Mouse (Mus musculus): ENCODE measurements around the gene Gm14525. TPM values are rescaled to one million over a fixed set of nuclear protein-coding genes. Genes with fewer than 3 reads are reported as not detected.
"Not testable (repeated sequence)": the region's sequence is repeated elsewhere in the genome, so short reads cannot be mapped to it uniquely, and the experiment has no call there.

Gene Gm14525
- not detected in 2 replicates for polyA plus RNA-seq (2016; fragmentation: Nextera tagmentation; extraction: Ambion mirVana)

DNA sequence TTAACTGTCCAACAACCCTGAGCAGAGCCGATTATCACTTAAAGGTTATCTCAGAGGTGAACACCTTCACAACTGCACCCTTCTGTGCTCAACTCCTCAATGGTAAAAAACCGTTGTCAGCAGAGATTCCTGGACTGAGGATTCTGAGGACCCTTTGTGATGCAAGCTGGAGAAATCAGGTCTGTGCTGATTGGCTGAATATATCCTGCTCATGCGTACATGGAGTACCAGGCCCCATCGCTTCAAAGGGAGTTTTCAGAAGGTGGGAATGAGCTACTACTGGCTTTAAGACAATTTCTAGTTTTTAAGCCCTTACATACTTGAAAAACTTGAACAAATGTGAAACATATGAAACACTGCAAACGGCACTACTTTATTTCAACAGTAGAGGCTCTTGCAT lies at the start of gene Gm14525:
Gene Gm14525, minus strand, starts transcription at position 101 of the 400 bp plus-strand sequence.
- 86% methylated on average over 4 of the region's 5 CpGs for WGBS
- DNase-seq (ENCODE audit: low spot score); H3K4me1 ChIP-seq (replicated peaks); H3K27ac ChIP-seq; H3K27me3 ChIP-seq (ENCODE audit: insufficient read depth, poor library complexity, severe bottlenecking); H3K4me3 ChIP-seq; H3K36me3 ChIP-seq; H3K9me3 ChIP-seq: not testable (repeated sequence)

Other genes starting within 250 kb of the Gm14525 start
- not detected in 2 replicates for gene Slx, start 157.1 kb downstream of the Gm14525 start, polyA plus RNA-seq (2016; fragmentation: Nextera tagmentation; extraction: Ambion mirVana)
- gene Gm6121, start 233.1 kb upstream of the Gm14525 start, polyA plus RNA-seq (2016; fragmentation: Nextera tagmentation; extraction: Ambion mirVana), result not detected in 2 replicates

Measured in hindbrain, embryonic 10.5 days (tissue).